In the genomic region with DNA sequence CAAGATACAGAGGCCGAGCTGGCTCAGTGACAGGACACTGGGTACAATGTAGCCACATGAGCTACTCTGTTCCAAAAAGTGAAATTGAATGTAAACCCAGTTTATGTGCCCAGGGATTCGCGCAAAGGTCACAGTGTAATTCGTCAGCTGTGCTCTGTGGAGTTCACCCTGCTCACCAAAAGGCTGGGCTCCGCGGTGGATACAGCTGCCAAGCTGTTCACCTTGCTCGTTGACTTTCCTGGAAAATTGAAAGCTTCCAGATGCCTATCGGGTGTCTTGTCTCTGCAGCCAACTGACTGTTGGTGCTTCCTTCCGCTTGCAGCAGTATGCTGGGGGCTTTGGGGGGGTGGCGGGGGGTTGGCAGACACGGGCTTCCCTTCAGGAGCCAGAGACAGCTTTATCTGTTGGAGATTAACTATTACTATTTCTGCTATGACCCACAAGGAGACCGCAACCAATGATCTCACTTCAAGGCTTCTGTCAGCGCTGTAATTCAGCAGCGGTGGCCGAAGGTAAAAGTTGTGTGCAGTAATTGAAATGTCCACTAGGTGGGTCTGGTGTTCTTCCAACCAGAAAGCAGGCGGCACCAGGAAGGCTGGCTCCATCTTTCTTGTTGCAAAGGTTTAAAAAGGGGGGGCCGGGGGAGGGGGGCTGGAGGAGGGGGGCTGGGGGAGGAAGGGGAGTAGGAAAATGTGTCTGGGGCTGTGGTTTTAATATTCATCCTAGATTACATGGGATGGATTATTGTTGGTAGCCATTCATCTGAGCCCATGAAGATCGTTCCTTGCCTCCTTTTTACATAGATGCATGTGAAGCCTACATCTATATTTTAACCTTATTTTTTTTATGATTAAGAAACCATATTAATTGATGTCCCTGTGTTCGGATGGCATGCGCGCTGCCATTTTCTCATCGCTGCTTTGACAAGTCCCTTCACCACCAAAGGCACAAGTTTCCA, we compare ENCODE assay signal across 8 mouse cellular contexts.
DNase-seq lines count a peak whose midpoint lies in the region; ATAC-seq and TF ChIP-seq lines count a peak whose summit lies in the region.

No protein-coding gene starts in this region.

- peak overlapping the region; percentile 31 for H3K4me3 ChIP-seq in embryonic facial prominence, embryonic 13.5 days
- peak overlapping the region; percentile 2 to 21; a peak in 2 of 4 replicates for H3K4me3 ChIP-seq in heart, embryonic 14.5 days (ENCODE audit: control insufficient read depth in 1 of 2, insufficient read depth in 1 of 2, low read depth in 1 of 2, low read length in 2 of 2)
- peak overlapping the region; percentile 19 for H3K4me3 ChIP-seq in liver, embryonic 13.5 days (replicated peaks)
- H3K4me3 ChIP-seq in neural tube, embryonic 11.5 days (ENCODE audit: low read depth, low read length): peak overlapping the region; percentile 10; the same call in 1 of the 2 replicates
- peak overlapping the region; percentile 50 for H3K4me3 ChIP-seq in thymus, adult 2 months (ENCODE audit: control insufficient read depth, insufficient read depth, low read length)

- no peak for TF ChIP-seq POLR2A in thymus, adult 2 months (IDR thresholded peaks at IDR 0.05; ENCODE audit: control insufficient read depth, extremely low read depth, insufficient read depth, low read length, poor library complexity)

- H3K4me2 ChIP-seq in embryonic facial prominence, embryonic 13.5 days: peak overlapping the region; percentile 62
- H3K4me2 ChIP-seq in heart, embryonic 14.5 days (ENCODE audit: low read length): peak overlapping the region; percentile 62
- H3K4me2 ChIP-seq in liver, embryonic 13.5 days: peak overlapping the region; percentile 48
- H3K4me2 ChIP-seq in neural tube, embryonic 11.5 days (ENCODE audit: low read depth): peak overlapping the region; percentile 38

- H3K36me3 ChIP-seq in embryonic facial prominence, embryonic 13.5 days: no peaks in the 10 kb centered on the region
- no peaks in the 10 kb centered on the region for H3K36me3 ChIP-seq in heart, embryonic 14.5 days (ENCODE audit: control insufficient read depth, insufficient read depth, low read length)
- H3K36me3 ChIP-seq in liver, embryonic 13.5 days: no peaks in the 10 kb centered on the region
- H3K36me3 ChIP-seq in neural tube, embryonic 11.5 days (ENCODE audit: control insufficient read depth, insufficient read depth, low read length): no peaks in the 10 kb centered on the region
- no peaks in the 10 kb centered on the region for H3K36me3 ChIP-seq in thymus, adult 2 months (ENCODE audit: control insufficient read depth, insufficient read depth, low read length)

- peak; percentile 33; the same call in 1 of the 2 replicates for TF ChIP-seq CTCF in thymus, adult 2 months (IDR thresholded peaks at IDR 0.05; ENCODE audit: borderline replicate concordance, control insufficient read depth, extremely low read depth, insufficient read depth, low read length, poor library complexity)

- DNase-seq in adrenal gland, postnatal 36 days: peak; percentile 57 to 60
- DNase-seq in kidney, postnatal 10 days: peak; percentile 74
- DNase-seq in liver, embryonic 13.5 days: peak; percentile 15
- DNase-seq in neural tube, embryonic 11.5 days (ENCODE audit: low spot score): peak; percentile 79
- peak; percentile 49 for DNase-seq in thymus, adult 2 months

- H3K4me1 ChIP-seq in embryonic facial prominence, embryonic 13.5 days: peaks cover 8% of the 10 kb centered on the region; the same call in 1 of the 2 replicates
- H3K4me1 ChIP-seq in heart, embryonic 14.5 days (ENCODE audit: control insufficient read depth in 2 of 2, insufficient read depth in 2 of 2, low read length in 2 of 2): peaks cover 0 to 3% of the 10 kb centered on the region in 2 experiments; a peak in 2 of 4 replicates
- H3K4me1 ChIP-seq in liver, embryonic 13.5 days (replicated peaks): no peaks in the 10 kb centered on the region
- H3K4me1 ChIP-seq in neural tube, embryonic 11.5 days (ENCODE audit: control insufficient read depth, insufficient read depth, low read length): no peaks in the 10 kb centered on the region
- no peaks in the 10 kb centered on the region for H3K4me1 ChIP-seq in thymus, adult 2 months (replicated peaks; ENCODE audit: control insufficient read depth, insufficient read depth, low read length)

- ATAC-seq in CD4-positive, CD25-positive, alpha-beta regulatory T cell, adult 4 months: peak; percentile 53
- no peak for ATAC-seq in embryonic facial prominence, embryonic 13.5 days (ENCODE audit: insufficient number of reproducible peaks, insufficient read depth, low FRiP score, low TSS enrichment, low read depth)
- ATAC-seq in heart, embryonic 14.5 days (ENCODE audit: insufficient number of reproducible peaks, insufficient read depth, low FRiP score, low read depth): no peak
- ATAC-seq in liver, embryonic 13.5 days (ENCODE audit: low read depth): no peak
- ATAC-seq in neural tube, embryonic 11.5 days (ENCODE audit: insufficient read depth, low FRiP score, low TSS enrichment): peak; percentile 57

- H3K27ac ChIP-seq in embryonic facial prominence, embryonic 13.5 days: no peak overlapping the region
- no peak overlapping the region for H3K27ac ChIP-seq in heart, embryonic 14.5 days (replicated peaks in 1 of 2; ENCODE audit: control insufficient read depth in 1 of 2, insufficient read depth in 1 of 2, low read depth in 2 of 2, low read length in 2 of 2)
- no peak overlapping the region for H3K27ac ChIP-seq in liver, embryonic 13.5 days
- H3K27ac ChIP-seq in neural tube, embryonic 11.5 days (ENCODE audit: low read depth, low read length): no peak overlapping the region
- H3K27ac ChIP-seq in thymus, adult 2 months (ENCODE audit: control insufficient read depth, insufficient read depth, low read length): no peak overlapping the region

- peaks cover 18% of the 10 kb centered on the region for H3K27me3 ChIP-seq in embryonic facial prominence, embryonic 13.5 days
- peaks cover 10% of the 10 kb centered on the region for H3K27me3 ChIP-seq in heart, embryonic 14.5 days (ENCODE audit: control insufficient read depth, insufficient read depth, low read length)
- no peaks in the 10 kb centered on the region for H3K27me3 ChIP-seq in liver, embryonic 13.5 days
- H3K27me3 ChIP-seq in neural tube, embryonic 11.5 days (ENCODE audit: control insufficient read depth, insufficient read depth, low read length): no peaks in the 10 kb centered on the region
- H3K27me3 ChIP-seq in thymus, adult 2 months (ENCODE audit: control insufficient read depth, insufficient read depth, low read length): no peaks in the 10 kb centered on the region

- no peaks in the 10 kb centered on the region for H3K9me3 ChIP-seq in embryonic facial prominence, embryonic 13.5 days
- H3K9me3 ChIP-seq in heart, embryonic 14.5 days (ENCODE audit: control insufficient read depth, low read length): no peaks in the 10 kb centered on the region
- no peaks in the 10 kb centered on the region for H3K9me3 ChIP-seq in liver, embryonic 13.5 days (replicated peaks)
- H3K9me3 ChIP-seq in neural tube, embryonic 11.5 days (ENCODE audit: control insufficient read depth, low read length): no peaks in the 10 kb centered on the region

- H3K9ac ChIP-seq in embryonic facial prominence, embryonic 13.5 days: peak overlapping the region; percentile 57; the same call in 1 of the 2 replicates
- peak overlapping the region; percentile 39; the same call in 1 of the 2 replicates for H3K9ac ChIP-seq in heart, embryonic 14.5 days (ENCODE audit: low read length)
- no peak overlapping the region for H3K9ac ChIP-seq in liver, embryonic 13.5 days
- H3K9ac ChIP-seq in neural tube, embryonic 11.5 days (ENCODE audit: low read length): no peak overlapping the region

- WGBS in embryonic facial prominence, embryonic 13.5 days: 26% methylated on average over 22 of the region's 22 CpGs
- 28% methylated on average over 22 of the region's 22 CpGs for WGBS in heart, embryonic 14.5 days
- WGBS in liver, embryonic 13.5 days (ENCODE audit: insufficient replicate concordance): 20% methylated on average over 22 of the region's 22 CpGs
- WGBS in neural tube, embryonic 11.5 days: 30% methylated on average over 22 of the region's 22 CpGs
- 24% methylated on average over 22 of the region's 22 CpGs for WGBS in thymus, adult 2 months

Comparison
In these comparisons a context has a peak if more than half of its experiments do, and no peak if none do; other contexts are left out.
1. ATAC-seq: peak in CD4-positive, CD25-positive, alpha-beta regulatory T cell, adult 4 months (single experiment) and neural tube, embryonic 11.5 days (single experiment); none in embryonic facial prominence, embryonic 13.5 days (single experiment), heart, embryonic 14.5 days (single experiment) and liver, embryonic 13.5 days (single experiment).
2. DNase-seq: peak in every context shown above with its lines; median percentile 79 in neural tube, embryonic 11.5 days; 74 in kidney, postnatal 10 days; 58 in adrenal gland, postnatal 36 days; 49 in thymus, adult 2 months; 15 in liver, embryonic 13.5 days.
3. H3K9ac ChIP-seq: peak in embryonic facial prominence, embryonic 13.5 days (single experiment) and heart, embryonic 14.5 days (single experiment); none in liver, embryonic 13.5 days (single experiment) and neural tube, embryonic 11.5 days (single experiment).
4. Peak in every context shown above with its lines, with median percentiles within 50 percentile points of each other: H3K4me2 ChIP-seq and H3K4me3 ChIP-seq.